Mouse (Mus musculus) cerebellum, adult 2 months (tissue): Measurements from ENCODE around the gene Nav3. TPM values are rescaled to one million over a fixed set of nuclear protein-coding genes. Genes with fewer than 3 reads are reported as not detected.

Source experiments
- DNase-seq, 2 experiments: peaks; one replicate each; pipeline ENCODE4 v3.0.0; 2021
- H3K27ac ChIP-seq: fragments of 200-500 bp; 2 replicates; pipeline ENCODE4 v1.5.1; 2012; ENCODE audit warnings: low read length, control low read depth, inconsistent platforms; ENCODE audit not compliant: insufficient read depth
- H3K27me3 ChIP-seq: fragments of 200-500 bp; 2 replicates; pipeline ENCODE4 v1.6.1; 2012; ENCODE audit warnings: inconsistent platforms, mild to moderate bottlenecking, low read length, moderate library complexity; ENCODE audit not compliant: control insufficient read depth, insufficient read depth
- H3K4me1 ChIP-seq: fragments of 200-500 bp; 2 replicates; pipeline ENCODE4 v1.6.1; 2011; ENCODE audit warnings: low read length; ENCODE audit not compliant: control insufficient read depth, insufficient read depth
- H3K4me3 ChIP-seq: fragments of 200-500 bp; replicated peaks from 2 replicates; pipeline ENCODE3; 2011; ENCODE audit warnings: mild to moderate bottlenecking, low read depth, low read length, control low read depth; ENCODE audit not compliant: insufficient read depth
- CTCF ChIP-seq: fragments of 200-500 bp; IDR thresholded peaks from 2 replicates; pipeline ENCODE4 v1.5.1; 2011; ENCODE audit warnings: low read depth, mild to moderate bottlenecking, control low read depth, low read length, moderate library complexity, borderline replicate concordance; ENCODE audit not compliant: insufficient read depth
- POLR2A ChIP-seq: fragments of 200-500 bp; IDR thresholded peaks from 2 replicates; pipeline ENCODE4 v1.6.1; 2011; ENCODE audit warnings: low read length, control low read depth, borderline replicate concordance; ENCODE audit not compliant: insufficient read depth
- WGBS: fragments of 180-500 bp; shearing (Covaris S2); methylation state at CpG from one replicate; pipeline ENCODE4 v1.1.7; 2018; 5-methylcytosine and 5-hydroxymethylcytosine counted together
- polyA plus RNA-seq: library from polyadenylated mRNA; depleted of rRNA; stranded (reverse); fragments of >200 nt; gene quantifications from 2 replicates; pipeline ENCODE4 v1.2.3, GENCODE M21; 2012

Gene Nav3
- polyA plus RNA-seq, 1 experiment, result 10.6 TPM

DNA sequence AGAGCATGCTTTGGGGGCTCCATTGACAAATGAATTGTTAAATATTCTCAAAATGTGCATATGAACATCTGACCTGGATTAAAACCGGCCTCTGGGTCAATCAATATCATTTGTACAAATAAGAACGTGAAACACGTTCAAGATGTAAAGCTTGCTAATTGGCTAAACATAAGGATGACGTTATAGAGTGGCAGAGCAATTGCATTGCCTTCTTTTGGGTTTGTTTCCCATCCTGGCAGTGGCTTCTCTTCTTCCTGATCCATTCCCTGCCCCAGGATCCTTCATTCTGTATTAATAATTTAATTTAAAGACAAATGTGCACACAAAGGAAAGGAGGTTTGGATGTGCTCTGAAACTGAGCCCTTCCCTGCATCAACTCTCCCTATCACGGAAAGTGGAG, 2.4 kb downstream of the Nav3 start:
- H3K4me3 ChIP-seq, result no peak overlapping the region
- 54% methylated on average over 5 of the region's 5 CpGs for WGBS
- TF ChIP-seq CTCF, result no peak
- no peak for TF ChIP-seq POLR2A
- DNase-seq, result no peak
- peaks cover 3% of the 10 kb centered on the region; the same call in 1 of the 2 replicates for H3K4me1 ChIP-seq
- no peak overlapping the region for H3K27ac ChIP-seq
- H3K27me3 ChIP-seq, result no peaks in the 10 kb centered on the region

DNA sequence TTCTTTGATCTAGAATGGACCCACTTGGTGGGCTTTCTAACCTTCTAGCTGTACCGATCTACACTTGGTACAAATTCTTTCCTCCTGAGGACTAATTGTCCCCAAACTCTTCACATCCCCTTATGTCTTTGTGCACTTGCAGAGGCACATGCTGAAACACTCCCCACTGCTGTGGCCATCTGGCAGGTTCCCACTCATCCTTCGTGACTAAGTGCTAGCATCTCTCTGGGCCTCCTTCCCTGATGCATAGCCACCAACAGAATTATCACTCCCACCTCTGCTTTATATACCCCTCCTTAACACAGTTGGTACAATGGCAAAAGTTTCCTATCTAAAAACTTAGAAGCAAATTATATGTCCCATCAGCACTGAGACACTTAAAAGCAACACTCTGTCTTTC, 15.6 kb downstream of the Nav3 start:
- WGBS, result 10% methylated on average over 2 of the region's 2 CpGs

DNA sequence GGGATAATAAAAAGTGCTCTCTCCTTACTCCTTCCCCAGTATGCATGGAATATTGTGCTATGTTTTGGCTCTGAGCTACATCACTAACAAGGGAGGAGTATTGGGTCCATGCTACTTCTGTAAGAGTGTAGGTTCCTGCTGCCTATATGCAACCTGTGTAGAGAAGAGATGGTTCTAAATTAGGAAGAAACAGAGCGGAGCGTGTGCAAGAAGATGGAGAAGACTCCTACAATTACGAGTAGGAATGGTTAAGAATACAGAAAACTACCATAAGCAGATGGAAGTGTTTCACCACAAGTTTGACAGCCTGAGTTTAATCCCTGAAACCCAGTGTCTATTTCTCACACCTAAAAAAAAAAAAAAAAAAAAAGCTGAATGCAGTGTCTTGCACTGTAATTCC, 24.9 kb downstream of the Nav3 start:
- Histone ChIP-seq H3K4me1 (0 out of 2 replicates have a peak, but pooled peaks cover 3% of the 10 kb centered on the region), H3K27me3 (no peaks in the 10 kb centered on the region), H3K4me3 (no peak overlapping the region), H3K27ac (no peak overlapping the region)
- no peak for DNase-seq
- 98% methylated on average over 3 of the region's 3 CpGs for WGBS
- TF ChIP-seq POLR2A (no peak), CTCF (no peak)

More for the DNA sequence above, 15.6 kb downstream of the Nav3 start:
- DNase-seq, result peak; percentile 45 to 69
- Histone ChIP-seq H3K27me3 (no peaks in the 10 kb centered on the region), H3K4me3 (no peak overlapping the region), H3K27ac (no peak overlapping the region), H3K4me1 (peaks cover 8% of the 10 kb centered on the region; the same call in 1 of the 2 replicates)
- TF ChIP-seq CTCF, result no peak
- no peak for TF ChIP-seq POLR2A

DNA sequence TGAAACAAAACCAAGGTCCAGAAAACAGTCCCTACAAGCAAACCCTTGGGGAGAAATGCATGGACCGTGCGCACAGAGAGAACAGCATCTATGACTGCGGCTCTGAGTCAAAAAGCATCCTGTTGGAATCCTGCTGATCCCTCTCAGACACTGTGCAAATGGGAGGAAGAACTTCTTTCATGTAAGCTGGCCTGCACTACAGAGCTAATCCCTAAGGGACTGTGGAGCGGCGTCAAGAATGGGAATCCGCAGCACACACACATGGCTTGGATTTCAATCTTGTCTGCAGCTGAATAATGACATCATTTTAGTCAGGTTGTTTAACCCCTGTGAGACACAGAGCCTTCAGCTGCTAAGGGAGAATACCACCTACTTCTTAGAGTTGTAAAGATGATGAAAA, 26.4 kb downstream of the Nav3 start:
- no peak overlapping the region for H3K27ac ChIP-seq
- H3K27me3 ChIP-seq, result no peaks in the 10 kb centered on the region
- H3K4me1 ChIP-seq, result 0 out of 2 replicates have a peak, but pooled peaks cover 3% of the 10 kb centered on the region
- no peak overlapping the region for H3K4me3 ChIP-seq
- no peak for DNase-seq
- 50% methylated on average over 6 of the region's 6 CpGs for WGBS
- TF ChIP-seq POLR2A (no peak), CTCF (no peak)

DNA sequence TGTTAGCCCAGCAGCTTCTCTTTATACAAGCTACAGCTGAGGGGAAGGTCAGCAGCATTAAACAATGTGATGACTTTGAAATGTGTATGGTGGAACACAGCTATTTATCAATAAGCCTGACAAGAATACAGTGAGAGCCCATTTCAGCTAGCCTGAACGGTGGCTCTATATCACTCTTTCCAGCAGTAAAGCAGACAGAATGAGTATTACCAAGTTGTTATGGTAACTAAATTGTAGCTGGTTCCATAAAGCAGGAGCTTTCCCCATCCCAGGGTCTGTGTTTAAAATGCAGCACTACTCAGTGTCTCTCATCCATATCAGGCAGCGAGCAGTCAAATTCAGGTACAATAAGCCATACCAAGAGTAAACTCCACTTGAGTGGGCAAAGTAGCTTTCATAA, 27.0 kb downstream of the Nav3 start:
- H3K27ac ChIP-seq, result no peak overlapping the region
- H3K27me3 ChIP-seq, result no peaks in the 10 kb centered on the region
- no peak for TF ChIP-seq POLR2A
- TF ChIP-seq CTCF, result no peak
- H3K4me1 ChIP-seq, result 0 out of 2 replicates have a peak, but pooled peaks cover 3% of the 10 kb centered on the region
- DNase-seq, result no peak
- WGBS, result 93% methylated on average over 2 of the region's 2 CpGs
- H3K4me3 ChIP-seq, result no peak overlapping the region

DNA sequence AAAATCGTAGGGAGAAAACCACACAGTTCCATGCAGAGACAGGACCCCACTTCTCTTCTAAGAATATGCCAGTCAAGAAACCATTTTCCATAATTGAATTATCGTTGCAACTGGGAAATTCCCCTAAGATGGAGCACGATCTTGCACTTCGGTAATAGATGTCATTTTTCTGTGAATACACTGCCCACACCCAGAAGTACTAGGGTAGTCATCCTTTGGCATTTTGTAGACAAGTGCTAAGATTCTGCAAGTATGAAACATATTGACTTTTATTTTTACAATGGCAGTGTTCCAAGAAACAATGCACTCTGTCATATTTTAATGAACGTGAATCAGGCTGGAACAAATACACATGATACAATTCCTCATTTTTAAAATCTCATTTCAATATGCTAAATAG, 34.5 kb downstream of the Nav3 start:
- no peak for DNase-seq
- Histone ChIP-seq H3K4me3 (no peak overlapping the region), H3K27ac (no peak overlapping the region), H3K4me1 (no peaks in the 10 kb centered on the region), H3K27me3 (no peaks in the 10 kb centered on the region)
- TF ChIP-seq POLR2A (no peak), CTCF (no peak)
- 74% methylated on average over 5 of the region's 5 CpGs for WGBS

DNA sequence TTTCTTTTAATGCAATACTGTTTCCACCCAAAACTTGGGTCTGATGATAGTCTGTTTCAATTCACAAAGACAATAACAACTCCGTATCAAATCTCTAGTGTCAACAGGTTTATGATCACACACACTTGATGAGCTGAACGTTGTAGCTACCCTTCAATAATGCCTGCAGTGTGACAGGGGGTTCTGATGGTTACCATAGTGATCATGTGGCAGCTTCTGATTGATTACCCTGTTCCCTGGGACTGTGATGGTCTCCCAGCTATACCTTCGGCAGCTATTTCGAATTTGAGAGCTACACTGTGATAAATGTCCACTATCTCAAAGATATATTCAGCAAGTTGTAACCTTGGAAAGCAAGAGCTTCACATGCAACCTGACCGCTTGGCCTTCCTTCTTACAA, 39.0 kb downstream of the Nav3 start:
- Histone ChIP-seq H3K27me3 (no peaks in the 10 kb centered on the region), H3K27ac (no peak overlapping the region), H3K4me3 (no peak overlapping the region), H3K4me1 (peaks cover 10% of the 10 kb centered on the region)
- 75% methylated on average over 5 of the region's 5 CpGs for WGBS
- no peak for DNase-seq
- no peak for TF ChIP-seq CTCF
- no peak for TF ChIP-seq POLR2A

DNA sequence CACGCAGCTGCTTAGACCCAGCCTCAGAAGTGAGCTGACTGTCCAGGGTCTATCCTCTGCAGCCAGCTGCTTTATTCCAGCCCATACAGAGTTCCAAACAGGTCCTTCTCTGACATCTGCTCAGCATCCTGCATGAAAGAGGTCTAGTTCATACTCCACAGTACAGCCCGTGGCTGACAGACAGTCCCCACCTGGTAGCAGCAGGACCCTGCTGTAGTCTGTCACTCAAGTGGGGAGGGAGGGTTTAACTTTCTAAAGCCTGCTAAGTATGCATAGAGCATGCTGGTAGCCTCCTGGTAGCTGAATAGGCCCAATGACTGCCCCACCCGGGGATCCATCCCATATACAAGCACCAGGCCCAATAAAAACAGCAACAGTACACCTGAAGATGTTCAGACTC, 40.4 kb downstream of the Nav3 start:
- H3K4me1 ChIP-seq, result peaks cover 10% of the 10 kb centered on the region
- H3K27me3 ChIP-seq, result no peaks in the 10 kb centered on the region
- TF ChIP-seq POLR2A (no peak), CTCF (no peak)
- H3K27ac ChIP-seq, result no peak overlapping the region
- WGBS, result 55% methylated on average over 3 of the region's 3 CpGs
- H3K4me3 ChIP-seq, result no peak overlapping the region
- DNase-seq, result no peak
